21 mouse cellular contexts compared by ENCODE assay signal in genomic region chr9:58361373-58361772, GRCm38 (mm10). TPM values are rescaled to one million over a fixed set of nuclear protein-coding genes. Genes with fewer than 3 reads are reported as not detected.
DNase-seq lines count a peak whose midpoint lies in the region; TF ChIP-seq lines count a peak whose summit lies in the region.
"Had no signal": no experiment of that assay in that cellular context is flagged by ENCODE, and none has a peak within 500 bp of the region (broad histone marks: within the 10 kb centered on the region; RNA-seq: fewer than 3 reads in every experiment).

No protein-coding gene starts in this region.

- WGBS in kidney, adult 2 months: 83% methylated on average over 1 of the region's 1 CpGs

- H3K36me3 ChIP-seq in myocyte (ENCODE audit: control insufficient read depth, insufficient read depth): no peaks in the 10 kb centered on the region
- H3K36me3 ChIP-seq in kidney, adult 2 months (ENCODE audit: control insufficient read depth, insufficient read depth, low read length): no peaks in the 10 kb centered on the region
- H3K36me3 ChIP-seq: G1E had no signal

- TF ChIP-seq POLR2A in myocyte (IDR thresholded peaks at IDR 0.05; ENCODE audit: insufficient read length, low read depth): no peak
- no peak for TF ChIP-seq POLR2A in kidney, adult 2 months (IDR thresholded peaks at IDR 0.05; ENCODE audit: low read depth, low read length)

- no peaks in the 10 kb centered on the region for H3K4me1 ChIP-seq in kidney, adult 2 months (ENCODE audit: control insufficient read depth, insufficient read depth, low read length)

- H3K27ac ChIP-seq in kidney, adult 2 months (ENCODE audit: insufficient read depth, low read depth, low read length): no peak overlapping the region

- DNase-seq in cerebellum, postnatal 10 days: peak; percentile 36 to 49
- no peak for DNase-seq in cerebellum, adult 18-20 months
- no peak for DNase-seq in kidney, adult 2 months
- DNase-seq: adrenal gland, adult 2 months; adrenal gland, adult 8-10 months; adrenal gland, postnatal 10 days; adrenal gland, postnatal 14 days; adrenal gland, postnatal 25 days; adrenal gland, postnatal 36 days; B cell, adult 2 months; cerebellum, adult 11 months; cerebellum, adult 11-12 months; cerebellum, adult 2 months had no signal

- H3K79me2 ChIP-seq in myocyte (ENCODE audit: control insufficient read depth, insufficient read depth): no peaks in the 10 kb centered on the region

- H3K4me3 ChIP-seq in myocyte: no peak overlapping the region
- no peak overlapping the region for H3K4me3 ChIP-seq in kidney, adult 2 months (ENCODE audit: insufficient read depth, low read depth, low read length)

- H3K27me3 ChIP-seq in myocyte (ENCODE audit: control insufficient read depth, insufficient read depth, insufficient read length): no peaks in the 10 kb centered on the region
- no peaks in the 10 kb centered on the region for H3K27me3 ChIP-seq in kidney, adult 2 months (replicated peaks; ENCODE audit: control insufficient read depth, insufficient read depth, low read length)
- H3K27me3 ChIP-seq: CH12.LX had no signal

- no peak overlapping the region for H3ac ChIP-seq in myocyte (ENCODE audit: control insufficient read depth, insufficient read length)

- no peak overlapping the region for H3K4me2 ChIP-seq in myocyte (ENCODE audit: low read depth)

- no peak for TF ChIP-seq CTCF in kidney, adult 2 months (conservative IDR thresholded peaks at IDR 0.05; ENCODE audit: insufficient read depth, insufficient read length, low read depth, low read length)

TF ChIP-seq in myocyte, 11 proteins besides CTCF, POLR2A, EP300 and RAD21:
- TF ChIP-seq MYOD1 (IDR thresholded peaks at IDR 0.05; ENCODE audit: control insufficient read depth in 1 of 3, insufficient read length in 2 of 3, low read depth in 2 of 3) (peak in 2 of 3 experiments; percentile 92 to 98), CEBPB (IDR thresholded peaks at IDR 0.05; ENCODE audit: insufficient read depth, poor library complexity, severe bottlenecking) (no peak), TCF3 (IDR thresholded peaks at IDR 0.05; ENCODE audit: insufficient read length, low read depth) (peak; percentile 53), MYOG (IDR thresholded peaks at IDR 0.05; ENCODE audit: control insufficient read depth in 1 of 3, insufficient read depth in 1 of 3, insufficient read length in 2 of 3, low read depth in 2 of 3) (peak; percentile 37 to 88 (median 59)), TCF12 (IDR thresholded peaks at IDR 0.05; ENCODE audit: insufficient read depth, poor library complexity, severe bottlenecking) (peak; percentile 63), E2F4 (IDR thresholded peaks at IDR 0.05; ENCODE audit: insufficient read depth) (no peak)

RNA-seq across cellular contexts. Expression of gene Tbc1d21, which starts 8.9 kb away (rescaled TPM):
- polyA plus RNA-seq in myocyte (2012; fragmentation: generic; extraction: Trizol): 0.32 TPM
- polyA plus RNA-seq in kidney, adult 2 months (2012; rRNA removed): not detected in 2 replicates
- polyA plus RNA-seq: activated CD4-positive, CD25-positive, alpha-beta regulatory T cell, adult 4 months; adrenal gland, adult 2 months; brain, embryonic 14.5 days; C2C12; CD4-positive, CD25-positive, alpha-beta regulatory T cell, adult 4 months; cerebellum, adult 2 months; G1E; Patski had no signal

RNA-seq across cellular contexts. Expression of gene Loxl1, which starts 48.4 kb away (rescaled TPM):
- 46.1 TPM for polyA plus RNA-seq in myocyte (2012; fragmentation: generic; extraction: Trizol)
- 32.3 and 41.8 TPM in 2 replicates for polyA plus RNA-seq in kidney, adult 2 months (2012; rRNA removed)
- polyA plus RNA-seq: activated CD4-positive, CD25-positive, alpha-beta regulatory T cell, adult 4 months; CD4-positive, CD25-positive, alpha-beta regulatory T cell, adult 4 months; G1E had no signal

Comparison
In these comparisons a context has a peak if more than half of its experiments do, and no peak if none do; other contexts are left out.
1. DNase-seq: peak in cerebellum, postnatal 10 days (2 of 2); none in cerebellum, adult 18-20 months (0 of 2) and kidney, adult 2 months (single experiment).